Mouse (Mus musculus) heart, postnatal 0 days (tissue): ENCODE data around the gene March4.

ENCODE experiments used
- CTCF ChIP-seq: IDR thresholded peaks from 2 replicates; pipeline ENCODE4 v1.5.1; 2016; ENCODE audit warnings: antibody characterized with exemption, control low read depth, low read depth
- EP300 ChIP-seq: IDR thresholded peaks from 2 replicates; pipeline ENCODE4 v1.6.1; 2016; ENCODE audit warnings: antibody characterized with exemption, low read depth

GRCm38 (mm10) chr1:72400616-72401015, 136.1 kb downstream of the March4 start:
- TF ChIP-seq EP300 (no peak), CTCF (no peak)
